Mouse (Mus musculus) gastrocnemius, adult 8-10 months (tissue): ENCODE measurements at regions not wholly inside any gene's neighbourhood (a gene's known extent, or its start where the extent isn't known, plus 50 kb on each side); places are given as distances from the start of the nearest gene placed in this dataset.

Experiments used
- DNase-seq, 2 experiments: peaks; one replicate each; pipeline ENCODE4 v3.0.0; 2022; ENCODE audit warnings: low spot score in 2 of 2

- no peak for DNase-seq
Observed at GRCm38 (mm10) chr14:24876508-24876907, 389.6 kb downstream of the Rps24 start.

- DNase-seq = no peak
Observed at GRCm38 (mm10) chr14:24877853-24878252, 390.9 kb downstream of the Rps24 start.

- DNase-seq = no peak
Observed at GRCm38 (mm10) chr14:24886164-24886563, 399.2 kb downstream of the Rps24 start.

- DNase-seq = no peak
Observed at GRCm38 (mm10) chr14:24886896-24887421, 400.0 kb downstream of the Rps24 start.

- no peak for DNase-seq
Observed at GRCm38 (mm10) chr14:24890856-24891255, 403.9 kb downstream of the Rps24 start.

- no peak for DNase-seq
Observed at GRCm38 (mm10) chr14:24895196-24895595, 408.3 kb downstream of the Rps24 start.

- DNase-seq = no peak
Observed at GRCm38 (mm10) chr14:24896681-24897080, 409.8 kb downstream of the Rps24 start.

- DNase-seq = no peak
Observed at GRCm38 (mm10) chr14:24900501-24901179, 413.7 kb downstream of the Rps24 start.

GRCm38 (mm10) chr14:24901726-24902125 is 414.8 kb downstream of the Rps24 start:
- no peak for DNase-seq

- DNase-seq = peak in 1 of 2 experiments; percentile 15
Observed at GRCm38 (mm10) chr14:24902870-24903269, 415.9 kb downstream of the Rps24 start.

GRCm38 (mm10) chr14:24904712-24905111 is 417.8 kb downstream of the Rps24 start:
- DNase-seq = no peak

GRCm38 (mm10) chr14:24906916-24907315 is 420.0 kb downstream of the Rps24 start:
- no peak for DNase-seq

- DNase-seq = no peak
Observed at GRCm38 (mm10) chr14:24908377-24908776, 421.5 kb downstream of the Rps24 start.

GRCm38 (mm10) chr14:24911621-24912020 is 424.7 kb downstream of the Rps24 start:
- peak in 1 of 2 experiments; percentile 10 for DNase-seq

GRCm38 (mm10) chr14:24919056-24919455 is 432.1 kb downstream of the Rps24 start:
- no peak for DNase-seq

- DNase-seq = no peak
Observed at GRCm38 (mm10) chr14:24922006-24922405, 435.1 kb downstream of the Rps24 start.

GRCm38 (mm10) chr14:24924561-24924960 is 437.6 kb downstream of the Rps24 start:
- DNase-seq = no peak

GRCm38 (mm10) chr14:24926086-24927048 is 439.4 kb downstream of the Rps24 start:
- no peak for DNase-seq

GRCm38 (mm10) chr14:24928726-24929125 is 441.8 kb downstream of the Rps24 start:
- DNase-seq = no peak

- DNase-seq = no peak
Observed at GRCm38 (mm10) chr14:24930251-24930650, 443.3 kb downstream of the Rps24 start.

- DNase-seq = no peak
Observed at GRCm38 (mm10) chr14:24937876-24938275, 451.0 kb downstream of the Rps24 start.

GRCm38 (mm10) chr14:24939068-24939467 is 452.1 kb downstream of the Rps24 start:
- no peak for DNase-seq
